Mouse (Mus musculus): ENCODE measurements at regions not wholly inside any gene's neighbourhood (a gene's known extent, or its start where the extent isn't known, plus 50 kb on each side); places are given as distances from the start of the nearest gene placed in this dataset.

DNA sequence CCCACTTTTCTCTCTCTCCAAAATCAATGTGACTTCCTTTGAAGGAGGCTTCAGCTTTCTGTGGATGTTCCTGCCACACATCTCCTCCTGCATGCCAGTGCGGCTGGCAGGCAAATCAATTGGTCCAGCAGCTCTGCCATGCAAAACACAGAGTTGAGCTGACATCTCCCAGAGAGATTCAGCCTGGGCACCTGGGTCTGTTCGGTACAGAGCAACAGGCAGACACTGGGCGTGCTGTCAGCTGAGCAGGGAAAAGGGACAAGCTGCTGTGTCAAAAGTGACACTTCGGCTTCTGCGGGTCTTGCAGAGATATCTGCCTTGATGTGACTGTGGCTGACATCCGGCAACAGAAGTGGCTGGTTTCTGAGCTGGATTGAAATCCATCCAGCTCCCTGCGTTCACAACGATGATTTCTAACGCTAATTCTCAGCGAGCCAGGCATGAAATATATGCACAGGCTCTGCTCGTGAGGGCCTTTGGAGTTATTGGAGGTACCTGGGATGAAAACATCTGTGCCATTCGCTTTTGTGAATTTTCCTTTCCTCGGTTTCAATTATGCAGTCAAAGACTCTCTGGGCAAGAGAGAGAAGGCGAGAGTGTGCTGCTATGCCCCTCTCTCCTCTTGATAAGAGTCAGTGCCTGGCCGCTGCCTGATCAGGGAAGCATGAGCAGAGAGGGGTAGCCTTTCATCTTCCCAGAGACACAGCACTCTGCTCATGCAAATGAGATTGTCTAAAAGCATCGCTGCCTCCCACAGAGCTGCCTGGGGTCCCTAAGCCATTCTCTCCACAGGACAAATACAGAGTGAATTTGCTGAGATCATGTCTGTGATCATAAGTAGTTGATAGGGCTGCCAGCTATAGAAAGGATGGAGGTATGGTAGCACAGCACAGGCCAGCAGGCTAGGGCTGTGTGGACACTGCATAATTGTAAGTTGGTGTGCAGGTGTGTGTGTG, 295.4 kb upstream of the Myt1l start:
- no peak for TF ChIP-seq BHLHE40 (IDR thresholded peaks at IDR 0.05; ENCODE audit: borderline replicate concordance, low read depth, low read length)
- no peak for TF ChIP-seq ZKSCAN1 (IDR thresholded peaks at IDR 0.05; ENCODE audit: low read depth, low read length)
- no peak for TF ChIP-seq CTCF (IDR thresholded peaks at IDR 0.05 in 2 of 3, conservative IDR thresholded peaks at IDR 0.05 in 1 of 3; ENCODE audit: control insufficient read depth in 1 of 3, insufficient read depth in 1 of 3, low read depth in 2 of 3, low read length in 3 of 3, poor library complexity in 1 of 3, severe bottlenecking in 1 of 3)
- TF ChIP-seq MAZ (IDR thresholded peaks at IDR 0.05; ENCODE audit: low read depth, low read length), result no peak

All from MEL (cell line).